Mouse (Mus musculus) brain, embryonic 14.5 days (tissue): Measurements from ENCODE around the gene Sorl1. TPM values are rescaled to one million over a fixed set of nuclear protein-coding genes. Genes with fewer than 3 reads are reported as not detected.
A peak's percentile ranks its signal among the peaks of the same experiment; 100 is the strongest.
"Not testable (repeated sequence)": the region's sequence is repeated elsewhere in the genome, so short reads cannot be mapped to it uniquely, and the experiment has no call there.

Experiments
- DNase-seq: peaks from one replicate; pipeline ENCODE4 v3.0.0-alpha.2; 2011; ENCODE audit warnings: low read depth
- CTCF ChIP-seq: fragments of 200-500 bp; IDR thresholded peaks from 2 replicates; pipeline ENCODE4 v1.5.1; 2012; ENCODE audit warnings: inconsistent platforms, mild to moderate bottlenecking, moderate library complexity, borderline replicate concordance; ENCODE audit not compliant: insufficient read depth, insufficient read length; ENCODE audit errors: extremely low read depth
- POLR2A ChIP-seq: fragments of 200-500 bp; IDR thresholded peaks from 2 replicates; pipeline ENCODE4 v1.6.1; 2012; ENCODE audit warnings: mild to moderate bottlenecking, inconsistent platforms, borderline replicate concordance; ENCODE audit not compliant: poor library complexity, insufficient read depth, insufficient read length, severe bottlenecking; ENCODE audit errors: extremely low read depth
- polyA plus RNA-seq: library from polyadenylated mRNA; depleted of rRNA; stranded (reverse); fragments of >200 nt; gene quantifications from 2 replicates; pipeline ENCODE4 v1.2.3, GENCODE M21; 2012

The Sorl1 gene
- polyA plus RNA-seq, 1 experiment: 16.3 TPM

DNA sequence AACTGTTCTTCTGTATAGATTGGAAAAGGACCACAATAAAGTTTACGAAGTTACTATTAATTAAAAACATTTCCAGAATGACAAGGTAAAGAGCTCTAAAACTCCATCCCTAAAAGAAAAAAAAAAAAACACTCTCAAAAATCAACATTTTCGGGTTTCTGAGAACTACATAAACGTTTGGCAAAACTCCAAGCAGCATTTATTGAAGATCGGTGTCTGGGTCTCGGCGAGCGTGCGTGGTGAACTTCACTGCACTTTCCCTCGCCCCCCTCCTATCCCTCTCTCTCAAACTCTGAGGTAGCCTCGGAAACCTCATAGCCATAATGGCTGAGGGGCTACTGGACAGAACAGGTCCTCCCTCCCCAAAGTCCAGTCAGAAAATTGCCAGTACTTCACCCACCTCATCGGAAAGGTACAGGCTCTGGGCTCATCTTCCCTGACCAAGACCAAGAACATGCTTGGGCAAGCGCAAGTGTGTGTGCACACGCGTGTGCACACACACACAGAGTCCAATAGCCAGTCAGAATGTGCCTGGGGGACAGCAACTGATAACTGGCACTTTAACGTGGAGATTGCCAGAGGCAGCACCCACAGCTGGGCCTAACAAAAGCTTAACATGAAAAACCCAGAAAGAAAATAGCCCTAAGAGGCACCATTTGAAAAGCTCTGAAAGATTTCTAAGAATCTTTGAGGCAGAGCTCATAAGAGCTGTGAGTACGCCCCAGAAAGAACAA, 46.8 kb downstream of the Sorl1 start:
- no peak for TF ChIP-seq POLR2A
- TF ChIP-seq CTCF: no peak
- no peak for DNase-seq

DNA sequence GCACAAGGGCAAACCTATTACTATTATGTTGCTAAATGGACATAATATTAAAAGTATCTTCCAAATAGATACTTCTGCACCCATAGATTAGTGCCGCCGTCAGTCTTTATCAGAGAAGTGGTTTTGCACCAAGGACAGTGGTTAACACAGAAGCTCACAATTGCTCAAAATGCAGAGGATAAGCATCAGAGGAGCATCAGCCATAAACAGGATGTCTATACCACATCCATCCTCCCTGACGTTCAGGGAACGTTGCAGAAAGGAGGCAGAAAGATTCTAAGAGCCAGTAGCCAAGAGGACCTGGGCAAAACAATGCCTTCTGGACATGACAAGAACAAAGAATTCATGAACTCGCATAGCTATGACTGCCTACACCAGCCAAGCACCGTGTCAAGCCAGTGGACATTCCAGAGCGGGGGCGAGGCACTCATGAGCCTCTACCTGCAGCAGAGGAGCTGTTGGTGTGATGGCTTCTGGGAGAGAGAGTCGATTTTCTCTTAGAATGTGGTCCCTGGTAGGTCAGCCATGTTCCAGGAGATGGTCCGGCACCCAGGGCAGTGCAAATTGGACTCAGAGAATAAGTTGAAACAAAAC, 47.7 kb downstream of the Sorl1 start:
- TF ChIP-seq POLR2A (no peak), CTCF (no peak)
- no peak for DNase-seq

DNA sequence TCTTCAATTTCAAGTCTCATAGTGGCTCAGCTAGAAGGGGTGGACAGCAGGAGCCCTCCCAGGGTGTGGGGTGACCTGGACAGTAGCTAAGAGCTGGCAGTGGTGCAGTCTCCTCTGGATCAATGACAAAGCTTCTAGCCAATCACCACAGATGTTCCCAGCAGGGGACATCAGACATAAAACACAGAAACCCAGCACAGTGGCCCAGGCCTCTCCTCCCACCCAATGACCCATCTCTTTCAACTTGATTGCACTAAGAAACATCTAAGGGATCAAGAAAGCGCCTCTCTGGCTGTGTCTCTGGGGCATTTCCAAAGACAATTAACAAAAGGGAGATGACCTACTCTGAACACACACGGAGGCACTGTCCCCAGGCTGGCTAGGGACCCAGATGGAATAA, 48.9 kb downstream of the Sorl1 start:
- no peak for DNase-seq
- TF ChIP-seq POLR2A: no peak

DNA sequence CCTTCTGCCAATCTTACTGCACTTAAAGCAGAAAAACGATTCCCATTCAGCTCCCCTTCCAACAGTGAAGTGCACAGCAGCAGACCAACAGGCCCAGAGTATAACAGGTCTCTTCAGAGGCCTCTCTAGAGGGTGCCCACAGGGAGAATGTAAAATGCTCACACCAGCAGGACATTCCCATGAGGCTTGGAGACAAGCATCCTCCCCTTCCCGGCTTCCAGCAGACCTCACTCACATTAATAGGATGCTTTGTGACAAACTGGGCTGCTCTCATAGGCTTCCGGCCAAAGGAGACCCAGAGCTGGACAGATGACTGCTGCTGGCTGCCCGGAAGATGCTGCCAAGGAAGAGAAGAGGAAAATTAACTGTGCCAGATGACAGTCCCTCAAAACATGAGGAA, 52.1 kb downstream of the Sorl1 start:
- peak; percentile 40 for DNase-seq
- TF ChIP-seq CTCF: no peak
- no peak for TF ChIP-seq POLR2A

DNA sequence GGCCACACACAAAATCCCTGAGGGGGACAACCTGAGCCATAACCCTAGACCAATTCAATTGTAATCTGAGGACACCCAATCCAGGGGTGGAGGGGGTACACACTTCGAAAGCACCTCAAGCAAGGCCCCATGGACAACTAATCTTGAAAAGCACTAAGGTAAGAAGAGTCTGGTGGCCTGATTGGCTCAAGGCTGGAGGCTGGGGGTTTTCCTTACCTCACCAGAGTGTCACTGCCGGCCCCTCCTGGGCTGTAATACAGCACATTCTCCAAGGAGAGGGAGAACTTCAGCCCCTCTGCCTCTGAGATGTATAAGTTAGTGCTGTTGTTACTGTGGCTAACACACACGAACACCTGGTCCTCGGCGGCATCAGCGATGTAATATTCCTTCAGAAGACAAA, 53.2 kb downstream of the Sorl1 start:
- TF ChIP-seq CTCF (no peak), POLR2A (no peak)
- DNase-seq: no peak

DNA sequence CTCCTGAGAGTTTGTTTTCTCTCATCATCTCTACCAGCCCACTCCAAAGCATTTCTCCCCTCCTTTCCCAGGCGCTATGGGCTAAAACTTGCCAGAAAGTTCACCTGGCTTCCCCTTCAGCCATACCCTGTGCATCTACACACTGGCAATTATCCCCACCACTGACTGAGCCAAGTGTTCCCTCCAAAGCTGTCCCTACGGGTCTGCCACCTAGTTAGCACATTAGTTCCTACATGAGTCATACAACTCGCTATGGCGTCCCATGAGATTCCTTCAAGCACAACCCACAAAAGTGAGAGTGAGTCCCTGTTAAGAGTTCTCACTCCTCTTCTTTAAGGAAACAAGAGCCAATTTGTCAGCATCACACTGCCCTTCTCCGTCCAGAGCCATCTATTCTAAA, 54.6 kb downstream of the Sorl1 start:
- no peak for DNase-seq
- no peak for TF ChIP-seq CTCF
- no peak for TF ChIP-seq POLR2A

DNA sequence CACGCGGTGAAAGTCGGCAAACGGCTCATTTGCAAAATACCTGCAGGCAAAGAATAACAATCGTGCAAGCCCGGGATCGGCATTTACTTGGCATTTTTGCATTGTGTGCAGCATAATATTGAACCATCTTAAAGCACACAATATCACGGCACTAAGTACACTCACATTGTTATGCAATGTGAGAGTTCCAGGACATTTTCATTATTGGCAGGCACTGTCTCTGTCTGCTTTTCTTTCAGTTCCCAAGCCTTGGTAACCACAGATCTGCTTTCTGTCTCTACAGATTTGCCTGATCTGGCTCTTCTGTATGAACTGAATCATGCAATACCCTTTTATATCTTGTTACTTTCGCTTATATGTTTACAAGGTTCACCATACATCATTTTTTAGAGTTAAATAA, 56.1 kb downstream of the Sorl1 start:
- DNase-seq: no peak
- TF ChIP-seq CTCF (no peak), POLR2A (no peak)

DNA sequence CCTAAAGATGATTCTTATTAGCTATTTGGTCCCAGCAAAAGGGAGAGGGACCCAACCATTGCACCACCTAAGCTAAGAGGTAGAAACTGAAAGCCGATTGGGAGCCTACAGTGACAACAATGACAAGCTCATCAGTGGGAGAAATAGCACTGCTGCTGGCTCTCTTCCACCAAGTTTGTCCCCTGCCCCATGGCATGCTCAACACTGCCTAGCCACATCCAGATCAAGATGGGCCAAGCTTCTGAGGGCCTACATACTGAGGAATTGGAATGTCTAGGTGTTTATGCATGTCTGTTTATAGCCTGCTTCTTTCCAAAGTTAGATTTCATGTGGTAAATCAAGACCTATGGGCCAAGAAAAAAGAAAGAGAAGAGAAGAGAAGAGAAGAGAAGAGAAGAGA, 58.3 kb downstream of the Sorl1 start:
- no peak for DNase-seq
- TF ChIP-seq CTCF: no peak
- TF ChIP-seq POLR2A: no peak

DNA sequence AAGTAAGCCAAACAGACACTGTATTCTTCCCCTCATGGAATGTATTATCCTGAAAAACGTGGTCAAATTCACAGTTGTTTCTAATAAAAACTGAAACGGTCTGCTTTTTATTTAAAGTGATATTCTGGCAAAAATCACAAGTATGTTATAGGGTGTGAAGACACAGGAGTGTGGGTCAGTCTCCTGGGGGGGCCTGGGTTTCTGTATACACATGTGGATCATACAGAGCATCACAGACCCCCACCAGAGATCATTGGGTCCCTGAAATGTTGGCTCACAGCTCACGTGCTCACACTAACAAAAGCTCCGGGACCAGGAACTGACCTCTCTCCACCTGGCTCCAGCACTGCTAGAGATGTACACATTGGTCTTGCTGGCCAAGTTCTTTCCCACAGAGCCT, 60.7 kb downstream of the Sorl1 start:
- DNase-seq: no peak
- no peak for TF ChIP-seq CTCF
- TF ChIP-seq POLR2A: no peak

DNA sequence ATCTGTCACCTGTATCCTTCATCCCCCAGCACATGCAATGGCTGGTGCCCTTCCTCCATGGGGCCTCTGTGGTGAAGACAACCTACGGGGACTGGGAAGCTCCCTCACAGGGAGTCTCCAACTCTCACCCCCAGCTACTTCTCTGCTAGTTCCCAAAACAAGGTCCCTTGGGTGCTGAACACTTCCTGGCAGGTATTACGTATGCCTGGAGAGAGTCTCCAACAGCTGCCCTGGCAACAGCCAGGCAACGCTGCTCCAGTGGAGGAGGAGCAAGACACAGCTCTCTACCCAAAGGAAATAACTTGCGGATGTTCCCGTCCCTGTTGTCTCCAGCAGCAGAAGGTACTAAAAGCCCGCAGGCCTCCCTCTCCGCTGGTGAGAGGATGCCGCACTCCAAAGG, 61.8 kb downstream of the Sorl1 start:
- no peak for DNase-seq
- TF ChIP-seq CTCF (no peak), POLR2A (no peak)

DNA sequence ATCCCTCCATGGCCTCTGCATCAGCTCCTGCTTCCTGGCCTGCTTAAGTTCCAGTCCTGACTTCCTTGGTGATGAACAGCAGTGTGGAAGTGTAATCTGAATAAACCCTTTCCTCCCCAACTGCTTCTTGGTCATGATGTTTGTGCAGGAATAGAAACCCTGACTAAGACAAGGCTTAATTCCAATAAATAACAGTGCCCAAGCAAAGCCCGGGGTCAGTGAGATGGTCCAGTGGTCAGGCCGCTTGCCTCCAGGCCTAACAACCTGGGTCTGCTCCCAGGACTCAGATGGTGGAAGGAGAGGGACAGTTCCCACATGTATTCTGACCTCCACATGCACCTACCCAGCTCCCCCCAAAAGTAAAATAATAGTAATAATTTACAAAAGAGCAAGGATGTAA, 65.1 kb downstream of the Sorl1 start:
- not testable (repeated sequence) for DNase-seq

DNA sequence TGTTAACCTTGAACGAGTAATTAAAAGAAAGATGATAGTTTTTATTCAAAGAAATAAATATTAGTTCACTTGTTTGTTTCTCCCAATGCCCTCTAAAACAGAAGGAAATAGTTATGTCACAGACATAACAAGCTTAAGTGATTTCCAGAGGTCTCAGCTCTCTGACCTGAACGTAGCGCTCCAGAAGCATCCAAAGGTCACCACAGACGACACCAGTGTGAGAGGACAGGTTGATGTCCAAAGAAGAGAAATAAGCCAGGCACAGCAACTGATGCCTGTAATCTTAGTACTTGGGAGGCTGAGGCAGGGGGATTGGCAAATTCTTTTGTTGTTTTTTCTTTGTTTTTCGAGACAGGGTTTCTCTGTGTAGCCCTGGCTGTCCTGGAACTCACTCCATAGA, 67.5 kb downstream of the Sorl1 start:
- DNase-seq: no peak
- TF ChIP-seq CTCF: no peak
- TF ChIP-seq POLR2A: no peak

DNA sequence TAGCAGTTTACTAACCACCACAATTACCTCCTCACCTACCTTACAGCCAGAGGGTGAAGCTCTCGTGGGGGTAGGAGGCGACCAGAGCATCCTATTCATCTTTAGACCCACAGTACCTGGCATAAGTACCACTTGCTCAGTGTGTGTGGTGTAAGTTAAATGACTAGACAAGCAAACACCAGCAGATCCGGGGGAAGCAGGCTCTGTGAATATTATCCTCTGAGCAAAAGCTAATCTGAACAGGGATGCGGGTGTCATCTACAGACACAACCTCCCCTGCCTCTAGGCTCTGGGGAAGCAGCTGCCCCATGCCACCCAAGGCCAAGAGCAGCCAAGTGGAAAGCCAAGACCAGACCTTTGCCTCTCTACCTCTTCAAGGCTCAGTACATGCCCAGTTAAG, 68.7 kb downstream of the Sorl1 start:
- DNase-seq: no peak

DNA sequence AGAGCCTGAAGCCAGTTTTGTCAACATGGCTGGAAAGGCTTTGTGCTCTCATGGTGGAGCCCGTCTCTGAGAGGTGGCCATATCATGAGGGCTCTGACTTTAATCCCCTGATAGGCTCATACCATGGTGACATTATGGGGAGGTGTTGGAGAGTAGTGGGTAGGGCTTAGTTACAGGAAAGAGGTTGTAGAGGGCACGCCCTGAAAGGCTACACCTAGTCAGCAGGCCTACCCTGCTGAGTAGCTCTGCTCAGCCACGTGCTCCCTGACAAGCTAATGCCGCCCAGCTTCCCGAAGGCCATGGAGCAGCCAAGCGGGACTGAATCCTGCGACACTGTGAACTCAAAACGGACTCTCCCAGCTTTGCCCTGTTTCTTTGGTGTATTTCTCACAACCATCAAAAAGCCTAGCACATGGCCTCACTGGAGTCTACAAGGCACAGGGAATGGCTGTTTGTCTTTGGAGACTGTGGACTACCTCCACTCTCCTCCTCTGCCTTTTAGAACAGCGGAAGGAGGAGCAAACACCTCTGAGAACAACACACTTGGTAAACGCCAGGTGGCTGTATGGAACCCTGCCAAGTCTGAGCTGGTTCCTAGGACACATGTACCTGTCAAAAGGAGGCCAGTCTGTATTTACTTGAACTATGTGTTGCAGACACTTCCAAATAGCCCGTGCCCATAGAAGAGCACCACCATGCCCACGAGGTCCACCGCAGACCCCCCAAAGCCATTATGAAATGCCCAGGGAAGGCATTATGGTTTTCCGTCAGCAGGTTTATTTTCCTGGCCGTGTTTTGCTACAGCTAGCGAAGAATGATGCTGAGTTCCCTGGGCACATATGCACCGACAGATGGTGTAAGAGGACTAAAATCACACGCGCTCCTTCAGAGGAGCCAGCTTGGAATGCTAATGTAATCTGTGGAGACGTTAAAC, 69.5 kb downstream of the Sorl1 start:
- no peak for TF ChIP-seq POLR2A
- peak; percentile 31; the same call in 1 of the 2 replicates for TF ChIP-seq CTCF
- peak; percentile 93 for DNase-seq

More for the DNA sequence above, 68.7 kb downstream of the Sorl1 start:
- TF ChIP-seq CTCF (no peak), POLR2A (no peak)

DNA sequence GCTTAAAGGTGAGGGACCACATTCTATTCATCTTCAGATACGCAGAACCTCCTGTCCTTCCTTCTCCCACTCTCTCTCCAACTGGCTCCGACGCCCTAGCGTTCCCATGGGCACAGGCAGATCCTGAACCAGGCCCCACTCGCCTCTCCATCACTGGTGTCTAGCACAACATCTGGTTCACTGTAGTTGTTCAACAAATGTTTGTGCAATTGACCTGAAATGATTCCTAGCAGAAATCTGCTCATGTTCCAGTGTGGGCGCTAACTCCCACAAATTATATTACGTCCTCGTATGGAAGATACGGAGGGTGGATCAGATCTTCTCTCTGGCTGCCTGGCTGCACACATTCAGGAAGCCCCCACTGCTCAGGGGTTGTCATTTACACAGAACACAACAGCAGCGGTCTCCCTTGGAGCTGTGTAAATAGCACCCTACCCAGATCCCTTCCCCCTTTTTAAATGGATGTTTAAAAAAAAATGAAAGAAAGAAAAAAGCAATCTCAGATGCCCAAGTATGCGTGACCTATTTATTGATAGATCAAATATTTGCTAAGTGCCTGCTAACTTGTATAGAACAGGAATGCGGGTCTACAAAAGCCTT, 70.4 kb downstream of the Sorl1 start:
- DNase-seq: peak; percentile 42
- TF ChIP-seq CTCF (no peak), POLR2A (no peak)
